Mouse (Mus musculus): ENCODE results near the gene Litaf. TPM values are rescaled to one million over a fixed set of nuclear protein-coding genes. Genes with fewer than 3 reads are reported as not detected.
A peak's percentile ranks its signal among the peaks of the same experiment; 100 is the strongest.
"Not testable (repeated sequence)": the region's sequence is repeated elsewhere in the genome, so short reads cannot be mapped to it uniquely, and the experiment has no call there.

Gene Litaf
- polyA plus RNA-seq, 1 experiment from 2014 or later = 99.1 TPM

DNA sequence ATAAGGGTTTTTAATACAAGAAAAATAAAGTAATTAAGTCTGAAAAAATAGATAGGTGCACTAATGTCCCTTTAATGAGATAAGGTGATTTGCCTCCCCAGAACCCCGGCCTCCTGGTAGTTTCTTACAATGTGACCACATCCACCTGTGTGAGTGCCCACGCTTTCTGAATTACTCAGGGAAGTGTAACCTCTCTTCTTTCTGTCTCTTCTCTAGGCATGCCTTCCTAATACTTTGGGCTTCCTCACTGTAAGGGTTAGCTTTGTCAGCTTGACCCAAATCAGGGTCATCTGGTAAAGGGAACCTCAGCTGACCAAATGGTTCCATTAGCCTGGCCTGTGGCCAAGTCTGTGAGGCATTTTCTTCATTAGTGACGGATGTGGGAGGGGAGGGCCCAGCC, 51.5 kb downstream of the Litaf start:
- 74% methylated on average over 3 of the region's 3 CpGs for WGBS
- Histone ChIP-seq H3K27ac (no peak overlapping the region), H3K9me3 (no peaks in the 10 kb centered on the region), H3K36me3 (no peaks in the 10 kb centered on the region), H3K4me3 (replicated peaks) (no peak overlapping the region), H3K4me2 (replicated peaks) (no peak overlapping the region), H3K27me3 (replicated peaks) (no peaks in the 10 kb centered on the region), H3K4me1 (replicated peaks) (peaks cover 13% of the 10 kb centered on the region), H3K9ac (no peak overlapping the region)
- no peak for ATAC-seq

DNA sequence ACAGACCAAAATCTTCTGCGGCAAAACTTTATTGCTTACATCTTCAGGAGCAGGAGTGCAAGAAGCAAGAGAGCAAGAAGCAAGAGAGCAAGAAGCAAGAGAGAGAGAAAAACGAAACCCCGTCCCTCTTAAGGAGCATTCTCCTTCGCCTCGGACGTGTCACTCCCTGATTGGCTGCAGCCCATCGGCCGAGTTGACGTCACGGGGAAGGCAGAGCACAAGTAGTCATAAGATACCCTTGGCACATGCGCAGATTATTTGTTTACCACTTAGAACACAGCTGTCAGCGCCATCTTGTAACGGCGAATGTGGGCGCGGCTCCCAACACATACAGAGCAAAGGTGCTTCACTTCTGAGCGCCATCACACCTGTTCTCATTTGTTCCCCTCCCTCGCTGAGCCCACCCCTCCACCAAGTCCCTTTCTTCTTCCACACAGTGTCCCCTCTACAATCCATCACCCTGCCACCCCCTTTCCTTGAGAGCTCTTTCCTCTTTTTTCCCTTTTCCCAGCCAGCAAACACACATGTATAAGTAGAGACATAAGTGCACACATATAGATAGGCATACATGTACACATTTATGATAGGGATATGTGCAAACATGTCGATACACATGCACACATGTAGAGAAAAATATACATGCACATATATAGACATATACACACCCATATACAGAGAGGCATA, 52.4 kb downstream of the Litaf start:
- not testable (repeated sequence) for H3K36me3 ChIP-seq; H3K9ac ChIP-seq; ATAC-seq; H3K4me3 ChIP-seq (replicated peaks); H3K27me3 ChIP-seq (replicated peaks); H3K27ac ChIP-seq; H3K9me3 ChIP-seq; H3K4me2 ChIP-seq (replicated peaks)
- 90% methylated on average over 12 of the region's 19 CpGs for WGBS
- peaks cover 18% of the 10 kb centered on the region for H3K4me1 ChIP-seq (replicated peaks)

DNA sequence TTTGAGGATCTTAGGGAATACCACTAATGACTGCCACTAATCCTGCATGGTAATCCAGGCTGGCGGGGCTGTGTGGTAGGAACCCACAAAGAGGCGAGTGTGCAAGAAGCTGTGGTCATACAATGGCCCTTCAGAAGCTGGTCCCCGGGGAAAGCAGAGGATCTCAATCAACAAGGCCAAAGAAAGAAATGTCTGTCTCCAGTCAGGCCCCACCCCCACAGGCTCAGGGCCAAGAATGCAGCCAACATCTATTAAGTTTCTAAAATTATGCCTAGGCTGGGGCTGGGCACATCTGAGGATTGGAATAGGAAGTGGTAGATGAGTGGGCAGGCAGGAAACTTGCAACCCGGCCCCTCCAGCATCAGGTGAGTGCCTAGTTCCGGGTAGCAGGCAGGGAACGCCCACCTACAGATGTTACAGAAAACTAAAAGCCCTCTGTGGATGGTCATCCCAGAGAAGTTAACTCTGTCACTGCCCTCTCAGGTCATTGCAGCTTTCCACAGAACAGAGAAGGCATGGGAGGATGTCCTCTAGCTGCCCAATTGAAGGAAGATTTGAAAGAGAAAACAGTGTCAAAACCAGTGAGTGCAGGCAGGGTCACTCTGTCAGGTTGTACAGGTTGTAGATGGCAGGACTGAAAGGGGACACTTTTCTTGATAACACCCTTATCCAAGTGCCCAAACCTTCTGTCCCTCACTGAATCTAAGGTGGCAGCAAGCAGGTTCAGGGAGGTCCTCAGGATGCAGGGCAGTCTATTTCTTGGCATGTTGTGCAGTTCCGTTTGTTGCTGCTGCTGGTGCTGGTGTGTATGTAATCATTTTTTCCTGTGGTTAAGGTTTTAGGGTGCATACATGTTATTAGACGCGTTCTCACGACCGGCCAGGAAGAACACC, 53.1 kb downstream of the Litaf start:
- no peak overlapping the region for H3K9ac ChIP-seq
- no peaks in the 10 kb centered on the region for H3K27me3 ChIP-seq (replicated peaks)
- H3K27ac ChIP-seq = no peak overlapping the region
- peaks cover 18% of the 10 kb centered on the region for H3K4me1 ChIP-seq (replicated peaks)
- no peak overlapping the region for H3K4me3 ChIP-seq (replicated peaks)
- H3K4me2 ChIP-seq (replicated peaks) = no peak overlapping the region
- 63% methylated on average over 11 of the region's 11 CpGs for WGBS
- no peak for ATAC-seq
- H3K9me3 ChIP-seq = no peaks in the 10 kb centered on the region
- no peaks in the 10 kb centered on the region for H3K36me3 ChIP-seq

DNA sequence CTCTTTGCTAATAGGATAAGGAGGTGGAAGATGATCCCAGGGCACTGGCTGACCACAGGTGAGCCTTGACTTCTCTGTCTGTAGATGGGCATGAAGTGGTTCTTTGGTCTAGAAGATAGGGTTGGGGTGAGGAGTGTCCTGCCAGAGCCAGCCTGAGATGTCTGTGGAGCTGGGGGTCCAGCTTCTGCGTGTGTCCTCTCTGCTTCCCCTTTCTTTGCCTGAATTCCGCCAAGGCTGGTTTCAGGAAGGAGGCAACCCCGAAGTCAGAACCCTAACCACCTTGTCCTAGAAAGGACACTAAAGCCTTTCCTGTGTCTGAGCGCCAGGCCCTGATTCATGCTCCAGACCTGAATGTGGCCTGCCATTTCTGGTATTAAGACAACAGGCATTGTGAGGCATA, 54.0 kb downstream of the Litaf start:
- H3K36me3 ChIP-seq = no peaks in the 10 kb centered on the region
- WGBS = 91% methylated on average over 4 of the region's 4 CpGs
- no peak overlapping the region for H3K4me3 ChIP-seq (replicated peaks)
- no peak overlapping the region for H3K9ac ChIP-seq
- no peak overlapping the region for H3K27ac ChIP-seq
- H3K4me1 ChIP-seq (replicated peaks) = peaks cover 23% of the 10 kb centered on the region
- H3K9me3 ChIP-seq = no peaks in the 10 kb centered on the region
- no peak for ATAC-seq
- no peaks in the 10 kb centered on the region for H3K27me3 ChIP-seq (replicated peaks)
- H3K4me2 ChIP-seq (replicated peaks) = no peak overlapping the region

DNA sequence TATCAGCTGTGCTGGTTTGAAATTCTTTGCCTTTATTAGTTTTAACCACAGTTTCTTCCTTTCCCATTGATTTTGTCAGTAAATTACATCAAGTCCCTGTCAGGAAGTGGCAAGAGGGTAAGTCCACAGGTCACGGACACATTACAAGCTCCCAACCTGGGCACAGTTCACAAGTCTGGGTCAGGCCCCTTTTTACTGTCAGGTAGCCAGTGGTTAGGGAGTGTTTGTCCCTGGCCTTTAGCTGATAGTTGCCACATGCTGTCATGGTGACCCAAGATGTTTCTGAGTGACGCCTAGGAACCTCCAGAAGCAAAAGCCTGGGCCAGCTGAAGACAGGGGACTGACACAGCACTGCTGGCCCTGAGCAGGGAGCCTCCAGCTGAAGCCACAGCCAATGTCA, 54.8 kb downstream of the Litaf start:
- peaks cover 28% of the 10 kb centered on the region for H3K4me1 ChIP-seq (replicated peaks)
- H3K36me3 ChIP-seq = no peaks in the 10 kb centered on the region
- no peaks in the 10 kb centered on the region for H3K27me3 ChIP-seq (replicated peaks)
- no peak overlapping the region for H3K4me2 ChIP-seq (replicated peaks)
- no peaks in the 10 kb centered on the region for H3K9me3 ChIP-seq
- H3K9ac ChIP-seq = no peak overlapping the region
- H3K27ac ChIP-seq = no peak overlapping the region
- 69% methylated on average over 2 of the region's 2 CpGs for WGBS
- H3K4me3 ChIP-seq (replicated peaks) = no peak overlapping the region
- no peak for ATAC-seq

DNA sequence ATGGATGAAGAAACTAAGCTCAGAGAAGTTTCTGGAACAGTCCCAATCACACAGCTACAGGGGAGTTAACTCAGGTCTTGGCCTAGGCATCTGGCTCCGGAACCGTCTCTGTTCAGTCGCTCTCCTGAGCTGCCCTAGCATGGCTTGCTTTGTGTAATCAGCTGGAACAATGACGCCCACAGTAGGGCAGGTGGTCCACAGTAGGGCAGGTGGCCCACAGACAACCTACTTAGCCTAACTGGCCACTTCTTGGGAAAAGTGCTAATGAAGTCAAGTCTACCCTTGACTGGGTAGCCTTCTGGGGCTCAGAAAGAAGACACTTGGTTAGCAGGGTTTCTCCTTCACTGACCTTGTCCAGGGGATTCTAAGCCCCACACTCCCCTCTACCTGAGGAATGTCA, 55.7 kb downstream of the Litaf start:
- Histone ChIP-seq H3K36me3 (no peaks in the 10 kb centered on the region), H3K9me3 (no peaks in the 10 kb centered on the region), H3K4me2 (replicated peaks) (no peak overlapping the region), H3K27me3 (replicated peaks) (no peaks in the 10 kb centered on the region), H3K4me3 (replicated peaks) (no peak overlapping the region), H3K4me1 (replicated peaks) (peaks cover 32% of the 10 kb centered on the region), H3K9ac (no peak overlapping the region), H3K27ac (no peak overlapping the region)
- ATAC-seq = no peak
- 90% methylated on average over 4 of the region's 4 CpGs for WGBS

DNA sequence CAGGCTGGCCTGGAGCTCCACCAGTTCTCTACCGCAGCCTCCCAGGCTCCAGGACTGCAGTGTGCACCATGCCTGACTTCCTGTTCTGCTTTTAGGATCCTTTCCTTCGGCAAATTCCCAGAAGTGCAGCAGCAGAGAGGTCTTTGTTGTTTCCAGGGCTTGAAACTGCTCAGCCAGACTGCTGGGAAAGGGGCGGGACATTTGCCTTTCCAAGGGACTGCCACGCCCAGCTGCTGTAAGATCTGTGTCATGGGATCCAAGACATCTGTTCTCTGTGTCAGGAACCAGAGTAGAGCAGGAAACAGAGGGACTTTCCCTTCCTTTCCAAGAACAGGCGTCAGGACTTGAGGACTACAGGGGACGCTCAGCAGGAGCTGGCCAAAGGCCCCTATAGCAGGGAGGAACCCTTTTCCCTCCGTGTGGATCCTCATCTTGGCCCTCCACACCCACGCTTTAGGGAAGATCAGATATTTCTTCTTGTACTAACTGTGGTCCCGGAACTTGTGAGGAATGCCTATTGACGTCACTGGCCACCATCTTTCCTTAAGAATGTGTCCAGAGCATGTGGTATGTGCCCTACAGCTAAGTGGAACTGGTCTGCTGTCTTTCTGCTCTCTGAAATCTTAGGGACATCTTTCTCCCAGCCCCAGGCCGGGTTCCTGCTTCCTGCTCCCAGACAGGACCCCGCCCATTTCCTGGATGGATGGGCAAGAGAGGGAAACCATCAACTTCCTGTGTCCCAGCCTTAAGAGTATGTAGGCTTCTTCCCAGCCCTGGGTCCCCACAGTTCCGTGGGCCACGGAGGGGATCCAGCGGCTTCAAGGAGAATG, 57.6 kb downstream of the Litaf start:
- Histone ChIP-seq H3K9me3 (no peaks in the 10 kb centered on the region), H3K27me3 (replicated peaks) (no peaks in the 10 kb centered on the region), H3K4me2 (replicated peaks) (peak overlapping the region; percentile 55), H3K27ac (peak overlapping the region; percentile 93), H3K4me1 (replicated peaks) (peaks cover 32% of the 10 kb centered on the region), H3K36me3 (no peaks in the 10 kb centered on the region), H3K9ac (0 out of 2 replicates have a peak overlapping the region, but pooled peaks have one; percentile 29), H3K4me3 (replicated peaks) (0 out of 2 replicates have a peak overlapping the region, but pooled peaks have one; percentile 9)
- peak; percentile 93 for ATAC-seq
- 23% methylated on average over 15 of the region's 15 CpGs for WGBS

DNA sequence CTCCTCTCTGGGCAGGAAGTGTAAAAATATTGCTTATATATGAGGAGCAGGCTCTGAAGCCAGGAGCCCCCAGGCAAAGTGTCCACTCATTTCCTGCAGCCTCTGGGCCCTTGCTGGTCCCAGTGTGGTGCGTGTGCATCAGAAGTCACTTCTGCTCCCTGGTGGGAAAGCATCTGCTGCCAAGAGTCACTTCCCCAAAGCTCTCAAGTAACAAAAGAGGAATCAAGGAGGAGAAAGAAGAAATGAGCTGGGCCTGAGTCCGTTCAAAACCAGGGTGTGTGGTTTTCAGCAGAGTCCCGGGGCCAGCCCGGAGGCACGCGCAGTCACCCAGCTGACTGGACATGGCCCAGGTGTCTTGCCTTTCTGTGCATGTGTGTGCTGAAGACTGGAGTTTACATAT, 59.9 kb downstream of the Litaf start:
- Histone ChIP-seq H3K9ac (no peak overlapping the region), H3K27me3 (replicated peaks) (no peaks in the 10 kb centered on the region), H3K4me2 (replicated peaks) (no peak overlapping the region), H3K4me1 (replicated peaks) (peaks cover 33% of the 10 kb centered on the region), H3K9me3 (no peaks in the 10 kb centered on the region), H3K36me3 (no peaks in the 10 kb centered on the region), H3K27ac (peak overlapping the region; percentile 55), H3K4me3 (replicated peaks) (no peak overlapping the region)
- WGBS = 68% methylated on average over 6 of the region's 6 CpGs
- no peak for ATAC-seq

DNA sequence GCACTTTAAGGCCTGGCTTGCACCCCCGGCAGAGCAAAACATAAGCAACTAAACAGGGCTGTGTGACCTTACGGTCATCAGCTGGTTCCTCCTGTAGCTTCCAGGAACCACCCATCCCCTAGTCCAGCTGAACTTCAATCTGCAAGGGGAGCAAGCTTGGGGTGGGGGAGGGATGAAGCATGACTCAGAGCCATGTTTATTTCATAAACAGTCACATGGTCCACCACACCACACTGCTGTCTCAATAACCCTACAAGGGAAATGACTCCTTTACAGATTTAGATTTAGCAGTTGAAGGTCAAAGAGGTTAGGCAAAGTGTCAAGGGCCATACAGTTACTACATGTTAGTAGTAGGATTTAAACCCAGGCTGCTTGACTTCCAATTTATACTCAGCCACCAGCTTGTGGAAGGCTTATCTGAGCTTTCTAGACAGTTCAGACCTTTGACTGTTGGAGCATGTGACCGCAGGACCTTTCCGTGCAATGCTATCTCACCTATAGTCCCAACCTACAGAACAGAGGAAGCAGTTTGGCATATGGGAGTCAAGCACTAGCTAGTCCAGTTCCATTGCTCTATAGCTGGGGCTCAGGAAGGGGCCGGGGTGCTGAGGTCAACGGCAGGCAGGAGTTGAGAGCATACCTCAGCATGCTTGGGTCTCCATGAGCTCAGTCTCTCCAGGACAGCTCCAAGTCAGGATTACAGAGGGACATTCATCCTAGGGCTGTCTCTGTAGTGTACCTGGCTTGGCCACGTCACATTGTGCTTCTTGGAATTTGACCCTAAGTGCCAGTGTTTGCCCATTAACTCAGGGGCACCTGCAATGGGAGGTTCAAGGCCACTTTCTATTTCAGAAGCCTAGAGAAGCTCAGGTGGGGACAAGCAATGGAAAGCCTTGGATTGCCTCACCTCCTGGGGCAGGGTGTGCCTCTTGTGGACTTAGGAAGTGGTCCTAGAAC, 64.0 kb downstream of the Litaf start:
- Histone ChIP-seq H3K27ac (0 out of 2 replicates have a peak overlapping the region, but pooled peaks have one; percentile 3), H3K4me2 (replicated peaks) (no peak overlapping the region), H3K36me3 (no peaks in the 10 kb centered on the region), H3K27me3 (replicated peaks) (no peaks in the 10 kb centered on the region), H3K4me1 (replicated peaks) (peaks cover 16% of the 10 kb centered on the region), H3K9me3 (no peaks in the 10 kb centered on the region), H3K9ac (no peak overlapping the region), H3K4me3 (replicated peaks) (no peak overlapping the region)
- ATAC-seq = peak; percentile 71
- 74% methylated on average over 7 of the region's 7 CpGs for WGBS

DNA sequence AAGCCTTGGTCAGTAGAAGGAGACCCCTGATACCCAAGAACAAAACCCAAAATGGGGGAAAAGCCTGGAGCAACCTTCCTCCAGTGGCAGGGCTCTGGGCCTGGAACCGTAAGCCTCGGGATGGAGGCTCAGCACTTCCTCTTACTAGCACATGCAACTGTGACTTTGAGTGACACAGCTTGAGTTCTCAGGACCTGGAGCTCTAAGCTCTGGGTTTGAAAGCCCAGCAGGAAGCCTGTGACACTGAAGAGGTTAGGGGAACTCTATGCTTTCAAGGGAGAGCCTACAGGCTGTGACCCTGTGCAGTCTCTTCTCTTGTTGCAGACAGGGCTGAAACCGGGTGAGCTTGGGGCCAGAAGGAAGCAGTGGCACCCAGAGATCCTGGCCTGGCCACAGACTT, 66.1 kb downstream of the Litaf start:
- ATAC-seq = no peak
- Histone ChIP-seq H3K4me3 (replicated peaks) (no peak overlapping the region), H3K27ac (no peak overlapping the region), H3K27me3 (replicated peaks) (no peaks in the 10 kb centered on the region), H3K4me2 (replicated peaks) (no peak overlapping the region), H3K36me3 (no peaks in the 10 kb centered on the region), H3K9me3 (no peaks in the 10 kb centered on the region), H3K9ac (no peak overlapping the region), H3K4me1 (replicated peaks) (0 out of 2 replicates have a peak, but pooled peaks cover 7% of the 10 kb centered on the region)
- WGBS = 61% methylated on average over 3 of the region's 3 CpGs

DNA sequence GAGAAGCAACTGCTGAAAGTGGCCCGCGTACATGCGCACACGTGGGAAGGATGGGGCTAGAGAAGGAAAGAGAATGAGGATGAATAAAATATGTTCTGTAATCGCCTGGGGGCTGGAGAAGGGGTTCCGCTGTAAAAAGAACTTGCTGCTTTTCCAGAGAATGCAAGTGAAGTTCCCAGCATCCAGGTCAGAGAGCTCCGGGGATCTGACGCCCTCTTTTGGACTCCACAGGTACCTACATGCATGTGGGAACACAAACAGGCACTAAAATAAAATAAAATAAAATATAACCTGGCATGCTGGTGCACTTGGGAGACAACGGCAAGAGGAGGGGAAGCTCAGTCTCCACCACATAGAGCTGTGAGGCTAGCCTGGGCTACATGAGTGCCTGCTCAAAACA, 67.7 kb downstream of the Litaf start:
- ATAC-seq = no peak
- 75% methylated on average over 9 of the region's 9 CpGs for WGBS
- Histone ChIP-seq H3K4me2 (replicated peaks) (no peak overlapping the region), H3K27me3 (replicated peaks) (no peaks in the 10 kb centered on the region), H3K9ac (no peak overlapping the region), H3K27ac (no peak overlapping the region), H3K4me1 (replicated peaks) (0 out of 2 replicates have a peak, but pooled peaks cover 7% of the 10 kb centered on the region), H3K9me3 (no peaks in the 10 kb centered on the region), H3K36me3 (no peaks in the 10 kb centered on the region), H3K4me3 (replicated peaks) (no peak overlapping the region)

All from intestine, embryonic 15.5 days (tissue).